Mouse (Mus musculus) lung, adult 18-20 months (tissue): ENCODE data around the gene Ucma.
A peak's percentile ranks its signal among the peaks of the same experiment; 100 is the strongest.

Experiments used
- DNase-seq, 2 experiments: peaks; one replicate each; pipeline ENCODE4 v3.0.0; 2022; ENCODE audit warnings: mixed read lengths in 2 of 2

Ucma gene

GRCm38 (mm10) chr2:4975807-4976206 is at the start of gene Ucma:
Ucma (plus strand) TSS chr2:4976122.
- no peak for DNase-seq

GRCm38 (mm10) chr2:4927391-4927790 is 48.5 kb upstream of the Ucma start:
- DNase-seq, result no peak

GRCm38 (mm10) chr2:4929230-4929629 is 46.7 kb upstream of the Ucma start:
- no peak for DNase-seq

GRCm38 (mm10) chr2:4934516-4934915 is 41.4 kb upstream of the Ucma start:
- DNase-seq, result no peak

- no peak for DNase-seq
Measured at GRCm38 (mm10) chr2:4937931-4938330, 38.0 kb upstream of the Ucma start.

GRCm38 (mm10) chr2:4940861-4941260 is 35.1 kb upstream of the Ucma start:
- DNase-seq, result no peak

GRCm38 (mm10) chr2:4949691-4950090 is 26.2 kb upstream of the Ucma start:
- DNase-seq, result peak; percentile 9 to 18

- no peak for DNase-seq
Measured at GRCm38 (mm10) chr2:4950986-4951385, 24.9 kb upstream of the Ucma start.

GRCm38 (mm10) chr2:4954216-4954760 is 21.6 kb upstream of the Ucma start:
- no peak for DNase-seq

GRCm38 (mm10) chr2:4958039-4958438 is 17.9 kb upstream of the Ucma start:
- DNase-seq, result no peak

GRCm38 (mm10) chr2:4967806-4968205 is 8.1 kb upstream of the Ucma start:
- DNase-seq, result no peak

- DNase-seq, result no peak
Measured at GRCm38 (mm10) chr2:4969083-4969482, 6.8 kb upstream of the Ucma start.

- no peak for DNase-seq
Measured at GRCm38 (mm10) chr2:4978091-4978490, 2.2 kb downstream of the Ucma start.

GRCm38 (mm10) chr2:4983987-4984386 is 8.1 kb downstream of the Ucma start:
- DNase-seq, result no peak

- no peak for DNase-seq
Measured at GRCm38 (mm10) chr2:4985000-4985399, 9.1 kb downstream of the Ucma start.

- DNase-seq, result no peak
Measured at GRCm38 (mm10) chr2:4986798-4987197, 10.9 kb downstream of the Ucma start.

- DNase-seq, result peak in 1 of 2 experiments; percentile 16
Measured at GRCm38 (mm10) chr2:4987388-4988180, 11.7 kb downstream of the Ucma start.

- DNase-seq, result peak; percentile 15 to 20
Measured at GRCm38 (mm10) chr2:4988826-4989424, 13.0 kb downstream of the Ucma start.

- no peak for DNase-seq
Measured at GRCm38 (mm10) chr2:4993584-4993983, 17.7 kb downstream of the Ucma start.

- DNase-seq, result no peak
Measured at GRCm38 (mm10) chr2:4994436-4994835, 18.5 kb downstream of the Ucma start.

- DNase-seq, result peak in 1 of 2 experiments; percentile 4
Measured at GRCm38 (mm10) chr2:4995646-4996045, 19.7 kb downstream of the Ucma start.

- DNase-seq, result no peak
Measured at GRCm38 (mm10) chr2:4996421-4996824, 20.5 kb downstream of the Ucma start.

- peak in 1 of 2 experiments; percentile 6 for DNase-seq
Measured at GRCm38 (mm10) chr2:4998905-4999304, 23.0 kb downstream of the Ucma start.

GRCm38 (mm10) chr2:5001266-5001665 is 25.3 kb downstream of the Ucma start:
- no peak for DNase-seq
